Mouse (Mus musculus): Measurements from ENCODE around the gene Syt7. TPM values are rescaled to one million over a fixed set of nuclear protein-coding genes. Genes with fewer than 3 reads are reported as not detected.

Gene Syt7
- polyA plus RNA-seq (2012; rRNA removed): 1.2 TPM in 2 replicates

DNA sequence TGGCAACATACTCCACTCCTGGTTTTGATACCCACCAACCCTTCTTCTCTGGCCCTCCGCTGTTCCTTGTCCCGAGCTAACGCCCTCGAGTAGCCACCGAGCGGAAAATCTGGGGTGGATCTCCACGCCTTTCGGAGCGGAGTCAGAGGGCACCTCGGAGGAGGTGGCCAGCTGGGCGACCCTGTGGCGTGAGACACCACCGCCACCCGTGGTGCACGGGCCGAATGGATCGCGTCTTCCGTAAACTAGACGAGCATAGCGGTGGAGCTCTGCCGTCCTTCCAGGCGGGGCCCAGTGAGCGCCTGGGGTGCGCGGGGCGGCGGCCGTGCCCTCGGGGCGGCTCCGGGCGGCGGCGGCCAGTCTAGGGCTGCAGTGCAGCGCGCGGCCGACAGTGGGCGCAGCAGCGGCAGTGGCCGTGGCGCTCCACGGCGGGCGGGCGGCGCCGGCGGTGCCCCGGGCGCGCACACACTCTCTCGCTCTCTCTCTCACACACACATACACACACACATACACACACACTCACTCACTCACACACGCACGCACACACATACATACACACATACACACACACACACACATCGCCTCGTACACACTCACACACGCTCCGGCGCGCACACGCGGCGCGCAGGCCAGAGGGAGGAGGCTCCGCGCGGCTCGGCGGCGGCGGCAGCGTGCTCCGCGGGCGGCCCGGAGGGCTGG, at the start of gene Syt7:
Syt7 (plus strand) TSS at position 476 of the 699 bp plus-strand sequence.
- DNase-seq (ENCODE audit: low spot score): peak; percentile 78

DNA sequence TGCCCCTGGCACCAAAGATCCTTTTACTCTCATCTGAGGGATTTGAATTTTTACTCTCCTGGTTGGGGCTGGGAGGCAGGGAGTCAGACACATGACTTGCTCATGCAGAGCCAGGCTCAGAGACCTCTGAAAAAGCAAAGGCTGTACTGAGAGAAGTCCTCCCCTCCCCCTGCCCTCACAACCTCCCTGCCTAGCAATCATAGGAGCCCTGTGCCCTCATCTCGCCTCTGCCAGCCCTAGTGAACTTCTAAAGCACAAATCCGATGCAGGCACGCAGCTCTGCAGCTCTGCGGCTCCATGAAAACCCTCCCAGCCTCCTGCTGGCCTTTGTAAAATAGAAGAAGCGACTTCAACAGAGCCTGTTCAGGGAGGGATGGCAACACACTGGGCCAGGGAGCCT, 49.6 kb upstream of the Syt7 start:
- no peak for DNase-seq (ENCODE audit: low spot score)

DNA sequence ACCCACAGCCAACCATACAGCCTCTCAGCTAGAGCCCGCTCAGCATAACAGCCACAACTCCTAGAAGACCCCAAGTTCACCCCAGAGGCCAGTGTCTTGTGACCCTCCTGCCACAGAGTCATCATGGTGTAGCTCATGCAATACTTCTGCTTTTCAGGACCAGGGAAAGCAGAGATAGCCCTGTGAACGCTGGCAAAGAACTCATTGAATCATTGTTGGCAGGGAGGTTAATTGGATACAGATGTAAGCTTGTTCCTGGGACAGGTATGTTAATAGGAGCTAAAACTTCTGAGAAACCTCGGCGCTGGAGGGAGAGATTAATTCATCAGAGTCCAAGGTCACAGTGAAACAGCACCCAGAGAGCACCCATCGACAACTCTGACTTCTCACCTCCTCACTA, 48.2 kb upstream of the Syt7 start:
- DNase-seq (ENCODE audit: low spot score): no peak

DNA sequence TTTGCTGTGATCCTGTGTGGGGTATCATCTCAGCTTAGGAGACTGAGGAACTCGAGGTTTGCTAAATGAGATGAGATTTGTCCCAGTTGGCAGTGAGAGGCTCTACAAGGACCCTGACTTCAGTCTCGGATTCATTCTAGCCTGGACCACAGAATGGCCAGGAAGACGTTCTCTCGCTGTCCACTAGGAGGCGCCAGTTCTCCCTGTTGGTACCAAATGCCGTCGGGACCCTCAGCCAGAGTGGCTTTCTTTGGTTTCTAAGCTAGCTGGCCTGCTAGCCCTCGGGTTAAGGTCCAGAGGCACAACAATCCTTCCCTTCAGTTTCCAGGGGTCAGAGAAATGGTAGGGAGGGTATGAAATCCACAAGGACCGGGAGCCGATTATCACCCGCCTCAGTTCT, 47.7 kb upstream of the Syt7 start:
- no peak for DNase-seq (ENCODE audit: low spot score)

DNA sequence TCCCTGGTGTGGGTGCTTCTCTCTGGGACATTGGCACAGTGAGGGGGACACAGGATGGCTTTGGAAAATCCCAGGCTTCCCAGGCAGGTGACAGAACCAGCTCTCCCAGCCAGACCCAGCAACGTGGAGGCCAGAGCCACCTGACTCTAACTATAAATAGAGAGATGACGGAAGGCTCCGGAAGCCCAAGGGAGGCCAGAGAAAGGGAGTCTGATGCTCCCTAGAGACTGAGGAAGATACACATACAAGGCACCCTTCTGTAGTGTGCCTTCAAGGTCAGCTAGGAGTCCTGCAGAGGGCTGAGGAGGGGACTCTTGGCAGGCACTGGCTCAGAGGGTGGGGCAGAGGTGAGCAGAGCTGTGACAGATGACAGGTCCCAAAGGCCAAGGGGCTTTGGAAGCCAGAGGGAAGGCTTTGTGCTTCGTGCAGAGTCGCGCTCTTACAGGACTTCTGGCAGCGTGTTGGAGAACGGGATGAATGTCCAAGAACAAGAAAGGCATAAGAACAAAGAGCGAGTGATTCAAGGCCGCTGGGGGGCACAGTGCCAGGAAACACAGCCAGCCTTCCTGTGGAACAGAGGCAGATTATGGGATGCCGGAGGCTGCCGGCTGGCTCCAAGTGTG, 47.0 kb upstream of the Syt7 start:
- no peak for DNase-seq (ENCODE audit: low spot score)

DNA sequence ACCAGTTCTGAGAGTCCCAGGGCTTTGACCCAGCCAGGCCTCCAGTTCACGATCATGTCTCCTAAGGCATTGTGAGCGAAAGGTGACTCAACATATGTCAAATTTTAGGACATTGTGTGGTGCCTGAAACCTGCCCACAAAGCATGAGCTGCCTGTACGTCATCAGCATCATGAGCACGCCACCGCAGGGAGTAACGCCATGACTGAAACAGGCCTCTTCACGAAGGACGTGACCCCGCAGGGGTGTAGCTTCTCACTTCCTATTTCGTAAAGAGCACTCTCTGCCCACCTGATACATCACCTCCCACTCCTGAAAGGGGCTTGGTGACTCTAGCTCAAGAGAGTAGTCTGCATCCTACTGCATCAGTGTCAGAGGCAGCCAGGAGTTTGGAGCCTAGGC, 45.0 kb upstream of the Syt7 start:
- no peak for DNase-seq (ENCODE audit: low spot score)

DNA sequence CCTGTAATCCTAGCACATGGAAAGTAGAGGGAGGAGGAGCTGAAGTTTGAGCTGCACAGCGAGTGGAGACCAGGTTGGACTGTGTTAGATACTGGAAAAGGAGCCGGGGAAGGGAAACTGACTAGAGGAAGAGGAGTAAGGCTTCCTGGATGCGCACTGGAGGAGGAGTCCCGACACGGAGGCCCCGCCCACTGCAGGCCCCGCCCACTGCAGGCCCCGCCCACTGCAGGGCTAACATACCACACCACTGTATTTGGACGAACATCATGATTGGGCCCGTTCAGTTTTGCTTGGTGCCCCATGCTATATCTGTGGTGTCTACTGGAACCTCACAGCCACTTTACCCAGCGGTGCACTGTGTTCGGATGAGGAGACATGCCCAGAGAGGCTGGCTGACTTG, 43.2 kb upstream of the Syt7 start:
- DNase-seq (ENCODE audit: low spot score): no peak

DNA sequence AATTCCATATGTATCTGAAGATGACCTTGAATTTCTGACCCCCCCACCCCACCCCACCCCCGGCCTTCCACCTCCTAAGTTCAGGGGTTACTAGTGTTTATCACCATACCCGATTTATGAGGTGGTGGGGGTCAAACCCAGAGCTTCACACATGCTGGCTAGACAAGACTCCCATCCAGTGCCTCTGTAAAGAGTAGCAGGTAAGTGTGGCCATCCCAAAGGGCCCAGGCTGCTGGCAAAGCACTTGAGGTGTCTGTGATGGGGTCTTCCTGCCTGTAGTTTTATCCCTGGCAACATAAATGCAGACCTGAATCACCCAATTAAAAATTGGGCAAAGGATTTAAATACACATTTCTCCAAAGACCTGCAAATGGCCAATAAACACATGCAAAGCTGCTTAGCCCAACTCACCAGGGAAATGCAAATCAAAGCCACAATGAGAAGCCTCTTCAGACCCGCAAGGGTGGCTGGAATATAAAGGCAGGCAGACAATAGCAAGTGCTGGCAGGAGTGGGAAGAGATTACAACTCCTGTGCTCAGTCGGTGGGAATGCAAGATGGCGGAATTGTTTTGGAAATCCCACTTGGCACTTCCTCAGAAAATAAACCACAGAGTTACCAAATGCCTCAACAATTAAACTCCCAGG, 41.1 kb upstream of the Syt7 start:
- DNase-seq (ENCODE audit: low spot score): no peak

DNA sequence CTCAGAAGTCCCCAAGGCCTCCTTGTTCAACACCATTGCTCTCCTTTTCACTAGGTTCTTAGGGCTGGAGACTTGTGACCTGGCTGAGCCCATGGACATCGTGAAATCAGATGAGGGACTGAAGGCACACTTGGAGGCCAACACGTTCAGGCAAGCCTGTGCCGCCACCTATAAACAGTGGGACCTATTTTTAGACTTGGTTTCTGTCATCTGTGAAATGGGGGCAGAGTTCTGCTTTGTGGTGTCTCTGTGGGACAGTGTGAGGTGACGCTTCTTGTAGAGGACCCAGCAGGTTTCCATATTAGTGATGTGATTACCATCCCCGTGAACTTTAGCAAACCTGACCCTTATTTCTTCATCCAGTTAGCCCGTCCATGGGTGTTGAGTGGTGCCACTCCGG, 36.7 kb upstream of the Syt7 start:
- no peak for DNase-seq (ENCODE audit: low spot score)

DNA sequence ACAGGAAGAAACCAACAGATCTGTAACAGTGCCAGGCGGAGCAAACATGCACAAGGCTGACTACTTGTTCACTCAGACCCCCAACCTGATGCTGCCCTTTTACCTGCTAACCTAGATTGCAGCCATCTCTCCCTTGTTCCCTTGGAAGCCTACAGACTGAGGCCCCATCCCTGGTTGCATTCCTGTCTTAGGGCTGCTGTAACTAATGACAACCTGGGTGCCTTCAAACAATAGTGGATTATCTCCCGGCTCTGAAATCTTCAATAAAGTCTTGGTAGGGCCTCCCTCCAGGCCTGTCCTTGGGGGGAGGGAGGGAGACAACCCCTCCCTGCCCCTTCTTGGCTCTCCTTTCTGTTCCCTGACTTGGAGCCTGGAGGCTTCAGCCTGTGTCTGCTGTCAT, 34.1 kb upstream of the Syt7 start:
- no peak for DNase-seq (ENCODE audit: low spot score)

DNA sequence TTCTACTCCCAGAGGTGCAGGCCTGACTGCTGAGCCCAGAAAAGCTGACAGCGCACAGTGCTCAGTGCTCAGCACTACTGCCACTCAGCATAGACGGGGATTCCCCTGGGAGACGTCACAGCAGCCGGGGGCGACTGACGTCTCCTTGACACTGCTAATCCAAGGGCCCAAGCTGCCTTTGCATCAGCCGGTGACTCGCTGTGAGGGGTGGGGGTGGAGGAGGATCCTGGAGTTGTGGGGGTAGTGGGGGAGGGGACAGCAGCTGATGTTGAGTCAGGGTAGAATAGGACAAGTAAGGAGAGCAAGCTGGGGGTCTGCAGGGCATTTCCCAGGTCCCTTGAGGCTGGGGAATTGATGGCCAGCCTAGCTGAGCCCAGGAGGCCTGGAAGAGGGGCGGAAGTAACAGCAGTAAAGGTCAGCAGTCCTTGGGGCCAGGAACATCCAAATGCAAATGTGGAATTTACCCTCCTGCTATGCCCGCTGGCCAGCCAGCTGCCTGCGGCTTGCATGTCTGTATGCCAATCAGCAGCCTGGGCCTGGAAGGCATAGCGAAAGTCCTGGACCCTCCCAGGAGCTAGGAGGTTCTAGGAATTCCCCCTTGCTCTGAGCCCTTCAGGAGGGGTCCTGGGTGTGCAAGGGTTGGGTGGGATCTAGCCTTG, 31.9 kb upstream of the Syt7 start:
- no peak for DNase-seq (ENCODE audit: low spot score)

DNA sequence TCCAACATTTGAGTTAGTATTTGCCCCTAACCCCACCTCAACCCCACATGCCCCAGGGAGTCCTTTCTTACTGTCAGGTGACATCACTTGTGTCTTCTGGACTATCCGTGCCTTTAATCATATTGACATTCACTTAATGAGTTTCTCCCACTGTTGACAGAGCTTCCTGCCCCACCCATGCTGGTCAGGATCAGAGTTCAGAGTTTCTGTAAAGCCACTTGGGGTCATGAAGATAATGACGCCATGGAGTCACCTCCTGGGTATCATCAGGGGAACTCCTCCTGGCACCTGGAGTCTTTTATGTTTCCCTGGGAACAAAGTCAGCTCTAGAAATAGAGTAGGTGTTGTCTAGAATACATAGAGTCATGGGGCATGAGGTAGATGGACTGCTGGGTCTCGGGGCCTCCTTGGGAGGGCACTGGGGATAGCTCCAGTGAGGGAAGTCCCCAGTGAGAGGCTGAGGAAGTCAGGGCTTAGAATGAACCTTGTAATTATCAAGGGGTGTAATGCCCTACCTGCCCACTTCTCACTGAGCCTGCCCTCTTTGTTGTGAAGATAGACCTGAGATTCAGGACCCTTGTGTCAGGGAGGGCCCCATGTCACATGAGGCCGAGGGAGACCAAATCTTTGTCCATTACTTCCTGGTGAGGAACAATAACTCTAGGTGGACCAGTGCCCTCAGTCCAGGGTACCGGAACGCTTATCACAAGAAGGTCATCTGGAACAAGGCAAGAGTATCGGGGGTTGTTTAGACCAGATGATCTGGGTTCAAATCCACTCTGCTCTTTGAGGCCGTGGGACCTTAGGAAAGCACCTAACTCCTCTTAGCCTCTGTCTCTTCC, 29.6 kb upstream of the Syt7 start:
- no peak for DNase-seq (ENCODE audit: low spot score)

DNA sequence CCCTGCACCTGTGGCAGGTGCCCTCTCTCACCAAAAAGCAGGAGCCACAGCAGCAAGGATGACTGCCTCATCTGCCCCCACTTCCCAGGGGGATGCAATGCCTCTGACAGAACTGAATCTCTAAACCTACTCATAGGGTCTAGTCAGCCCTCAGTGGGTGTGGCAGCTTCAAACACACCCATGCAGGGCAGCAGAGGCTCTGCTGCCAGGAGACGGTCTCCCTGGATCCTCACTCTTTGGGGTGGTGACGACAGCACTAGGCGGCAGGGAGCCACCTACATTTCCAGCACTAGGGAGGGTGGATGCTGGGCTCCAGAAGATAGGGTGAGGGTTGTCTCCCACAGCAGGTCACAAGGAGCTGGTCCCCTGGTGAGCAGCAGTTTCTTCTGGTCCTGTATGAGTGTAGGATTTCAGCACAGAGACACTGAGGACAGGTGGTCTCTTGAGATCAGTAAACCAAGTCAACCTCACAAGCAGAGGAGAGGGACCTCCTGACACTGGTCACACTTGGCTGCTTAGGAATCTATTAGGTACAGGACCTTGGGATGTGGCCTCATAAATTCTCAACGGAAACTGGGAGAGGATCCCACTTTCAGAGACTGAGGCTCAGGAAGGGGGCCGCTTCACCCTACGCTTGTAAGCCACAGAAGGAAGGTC, 26.3 kb upstream of the Syt7 start:
- no peak for DNase-seq (ENCODE audit: low spot score)

DNA sequence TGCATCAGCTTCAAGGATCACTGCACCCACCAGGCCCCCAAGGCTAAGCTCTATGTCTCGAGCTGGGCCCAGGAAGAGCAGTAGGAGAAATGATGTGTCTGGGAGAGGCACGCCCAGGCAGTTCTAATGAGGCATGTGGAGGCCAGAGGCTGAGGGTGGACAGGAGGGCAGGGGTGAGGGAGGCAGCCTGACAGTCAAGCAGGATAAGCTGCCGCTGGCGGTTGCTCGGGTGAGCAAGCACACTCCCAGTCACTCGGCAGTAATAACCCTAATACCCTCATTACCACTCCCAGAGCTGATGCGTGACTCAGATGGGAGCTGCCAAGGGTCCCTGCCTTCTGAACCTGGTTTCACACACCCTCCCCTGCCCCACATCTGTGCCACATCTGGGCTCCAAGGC, 25.0 kb upstream of the Syt7 start:
- DNase-seq (ENCODE audit: low spot score): no peak

DNA sequence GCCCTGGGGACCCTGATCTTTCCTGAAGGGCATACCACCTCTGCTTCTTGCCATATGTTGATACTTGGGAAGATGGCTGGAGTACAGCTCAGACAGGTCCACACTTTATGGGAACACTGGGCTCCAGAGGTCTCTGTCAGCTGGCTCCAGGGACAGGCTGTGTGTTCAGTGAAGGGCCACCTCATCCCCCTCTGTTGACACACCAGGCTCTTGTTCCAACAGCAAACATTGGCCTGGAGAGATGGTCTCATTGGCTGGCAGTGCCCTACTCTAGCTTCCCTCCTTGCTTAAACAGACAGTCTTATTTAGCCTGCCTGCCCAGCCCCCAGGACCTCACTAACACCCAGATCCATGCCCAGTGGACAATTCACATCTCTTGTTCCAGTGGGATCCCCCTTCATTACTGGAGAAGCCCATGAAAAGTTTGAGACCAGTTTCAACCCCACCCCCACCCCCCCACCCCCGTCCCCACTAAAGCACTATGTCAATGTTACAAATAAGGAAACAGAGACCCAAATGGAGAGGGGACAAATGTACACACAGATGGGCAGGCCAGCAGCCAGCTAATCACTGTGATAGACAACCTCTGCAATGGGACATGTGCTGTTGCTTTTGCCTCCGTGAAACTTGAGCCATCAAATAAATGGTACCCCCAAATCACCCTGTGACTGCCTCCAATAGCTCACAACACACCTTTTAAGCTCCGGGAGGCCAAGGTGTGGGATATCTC, 22.6 kb upstream of the Syt7 start:
- DNase-seq (ENCODE audit: low spot score): no peak

DNA sequence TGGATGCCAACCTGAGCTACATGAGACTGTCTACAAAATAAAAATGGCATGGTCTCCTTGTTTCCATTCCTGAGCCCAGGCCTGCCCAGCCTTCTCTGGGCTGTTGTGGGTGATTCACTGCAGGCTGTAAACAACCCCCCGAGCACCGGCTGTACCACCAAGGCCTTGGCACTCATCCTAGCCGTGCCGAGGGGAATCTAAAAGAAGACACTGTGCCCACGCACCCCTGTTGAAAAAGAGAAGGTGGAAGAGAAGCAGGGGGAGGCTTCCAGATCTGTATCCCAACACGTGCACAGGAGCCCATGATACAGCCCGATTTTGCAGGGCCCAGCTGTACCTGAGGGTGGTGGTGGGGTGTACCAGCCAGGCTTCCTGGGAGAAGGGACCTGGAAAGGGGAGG, 21.1 kb upstream of the Syt7 start:
- DNase-seq (ENCODE audit: low spot score): no peak

DNA sequence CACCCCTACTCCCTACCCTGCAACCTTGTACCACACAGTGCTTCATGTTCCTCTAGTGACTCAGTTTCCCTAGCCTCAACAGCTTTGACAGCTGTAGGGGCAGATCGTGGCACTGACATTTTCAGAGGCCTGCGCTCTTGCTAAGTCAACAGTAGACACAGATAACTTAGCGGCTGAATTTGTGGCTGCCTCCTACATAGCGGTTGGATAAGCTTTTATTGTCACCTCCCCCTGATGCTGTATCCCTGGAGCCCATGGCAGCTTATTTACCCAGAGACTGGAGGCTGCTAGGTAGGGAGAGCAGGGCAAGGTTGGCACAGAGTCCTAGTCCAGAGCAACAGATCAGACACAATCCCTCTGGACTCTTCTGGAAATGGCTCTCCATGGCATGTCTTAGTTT, 19.0 kb upstream of the Syt7 start:
- no peak for DNase-seq (ENCODE audit: low spot score)

DNA sequence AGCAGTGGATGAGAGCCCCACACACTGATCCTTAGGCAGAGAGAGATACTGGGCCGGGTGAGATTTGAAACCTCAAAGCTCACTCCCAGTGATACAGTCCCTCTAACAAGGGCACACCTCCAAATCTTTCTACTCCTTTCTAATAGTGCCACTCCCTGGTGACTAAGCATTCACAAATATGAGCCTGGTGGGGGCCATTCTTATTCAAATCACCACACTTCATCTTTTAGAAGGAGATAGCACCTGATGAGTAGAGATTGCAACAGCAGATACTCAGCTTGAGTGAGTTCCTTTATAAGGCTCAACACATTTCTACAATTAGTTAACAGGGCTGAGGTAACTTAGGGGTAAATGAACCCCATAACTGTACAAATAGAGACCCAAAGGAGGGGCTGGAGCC, 15.7 kb upstream of the Syt7 start:
- no peak for DNase-seq (ENCODE audit: low spot score)

DNA sequence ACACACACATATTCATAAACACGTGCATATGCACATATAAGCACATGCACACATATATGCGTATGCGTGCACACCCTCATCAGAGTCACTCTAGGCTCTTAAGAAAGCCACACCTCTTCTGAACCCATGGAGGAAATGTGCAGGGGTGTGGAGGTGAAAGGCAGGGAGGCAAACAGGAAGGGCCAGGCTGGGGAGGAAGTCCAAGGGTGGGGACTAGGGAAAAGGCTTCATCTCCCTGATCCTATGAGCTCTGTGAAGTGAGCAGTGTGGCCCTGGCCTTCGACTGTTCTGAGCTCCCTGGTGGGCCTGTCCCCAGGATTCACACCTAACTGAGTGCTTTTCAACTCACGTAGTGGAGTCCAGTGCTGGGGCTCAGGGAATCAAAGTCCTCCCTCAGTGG, 13.6 kb upstream of the Syt7 start:
- DNase-seq (ENCODE audit: low spot score): no peak

DNA sequence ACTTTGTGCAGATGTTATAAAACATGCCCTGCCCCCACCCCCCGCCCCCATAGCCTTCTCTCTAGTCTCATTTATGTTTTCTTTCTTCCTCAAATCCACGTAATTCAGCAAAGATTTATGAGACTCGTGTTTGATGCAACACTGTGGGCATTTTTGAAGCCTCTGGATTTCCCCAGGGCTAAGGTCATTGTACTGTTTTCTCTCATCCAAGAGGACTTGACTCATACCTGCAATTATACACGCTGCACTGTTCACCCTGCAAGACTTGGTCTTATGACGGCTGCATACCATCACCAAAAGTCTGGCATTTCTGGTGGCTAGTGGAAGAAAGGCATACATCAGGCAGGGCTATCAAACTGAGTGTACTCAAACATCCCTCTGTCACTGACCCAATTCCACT, 8.9 kb upstream of the Syt7 start:
- no peak for DNase-seq (ENCODE audit: low spot score)

DNA sequence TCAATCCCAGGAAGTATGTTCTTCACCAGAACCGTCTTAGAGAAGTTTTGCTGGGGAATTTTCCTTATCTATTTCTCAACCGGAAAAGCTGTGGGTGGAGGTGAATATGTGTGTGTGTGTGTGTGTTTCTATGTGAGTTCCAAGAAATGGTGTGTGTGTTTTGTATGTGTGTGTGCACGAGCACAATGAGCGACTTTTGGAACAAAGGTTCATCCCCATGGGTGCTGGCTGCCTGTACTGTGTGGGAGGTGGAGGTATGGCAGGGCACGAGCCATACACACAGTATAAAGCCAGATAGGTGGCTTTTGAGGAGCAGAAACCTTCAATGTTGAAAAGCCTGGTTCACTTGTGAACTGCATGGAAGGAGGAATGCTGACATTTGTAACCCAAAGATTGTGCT, 1.2 kb upstream of the Syt7 start:
- no peak for DNase-seq (ENCODE audit: low spot score)
